Mouse (Mus musculus) MEL (cell line): ENCODE measurements around the gene Polrmt. TPM values are rescaled to one million over a fixed set of nuclear protein-coding genes. Genes with fewer than 3 reads are reported as not detected.

Experiments used
- DNase-seq: peaks from one replicate; pipeline ENCODE4 v3.0.0; 2011; ENCODE audit warnings: low read depth, low spot score
- H3K27ac ChIP-seq: 2 replicates; pipeline ENCODE4 v1.5.1; 2012; ENCODE audit warnings: low read depth, mild to moderate bottlenecking, control low read depth, low read length, moderate library complexity; ENCODE audit not compliant: control insufficient read depth
- H3K27me3 ChIP-seq, 2 experiments: fragments of 150-350 bp in 1 of 2; sonication (generic) in 1 of 2; 2 replicates each; pipeline ENCODE4 v1.6.1; 2012; ENCODE audit warnings: low read length in 2 of 2, mild to moderate bottlenecking in 2 of 2, improper control_type of control experiment in 1 of 2, moderate library complexity in 1 of 2; ENCODE audit not compliant: insufficient read depth in 2 of 2, control insufficient read depth in 1 of 2
- H3K36me3 ChIP-seq, 2 experiments: 2 replicates each; pipeline ENCODE4 v1.6.1; 2012 to 2014; ENCODE audit warnings: low read length in 2 of 2, improper control_type of control experiment in 1 of 2, inconsistent platforms in 1 of 2, mild to moderate bottlenecking in 1 of 2; ENCODE audit not compliant: insufficient read depth in 2 of 2, control insufficient read depth in 1 of 2
- H3K4me1 ChIP-seq, 2 experiments: fragments of 150-350 bp in 1 of 2; sonication (generic) in 1 of 2; 2 replicates each; pipeline ENCODE4 v1.6.1; 2012; ENCODE audit warnings: low read length in 2 of 2, improper control_type of control experiment in 1 of 2, mild to moderate bottlenecking in 1 of 2; ENCODE audit not compliant: insufficient read depth in 2 of 2, control insufficient read depth in 1 of 2
- H3K4me3 ChIP-seq, 2 experiments: fragments of 150-350 bp in 1 of 2; sonication (generic) in 1 of 2; 2 replicates each; pipeline ENCODE4 v1.5.1; 2012; ENCODE audit warnings: low read depth in 2 of 2, low read length in 2 of 2, mild to moderate bottlenecking in 2 of 2, moderate library complexity in 2 of 2, control low read depth in 1 of 2, improper control_type of control experiment in 1 of 2; ENCODE audit not compliant: control insufficient read depth in 1 of 2, insufficient read depth in 1 of 2
- H3K79me2 ChIP-seq: 2 replicates; pipeline ENCODE4 v1.6.1; 2012; ENCODE audit warnings: mild to moderate bottlenecking, low read length, moderate library complexity; ENCODE audit not compliant: control insufficient read depth, poor library complexity, insufficient read depth
- H3K9ac ChIP-seq: 2 replicates; pipeline ENCODE4 v1.6.1; 2012; ENCODE audit warnings: low read depth, mild to moderate bottlenecking, control low read depth, low read length, moderate library complexity; ENCODE audit not compliant: control insufficient read depth, poor library complexity, severe bottlenecking
- H3K9me3 ChIP-seq: fragments of 150-350 bp; sonication (generic); replicated peaks from 2 replicates; pipeline ENCODE4 v1.6.1; 2012; ENCODE audit warnings: mild to moderate bottlenecking, low read length, improper control_type of control experiment, moderate library complexity; ENCODE audit not compliant: insufficient read depth
- CHD1 ChIP-seq: IDR thresholded peaks from 2 replicates; pipeline ENCODE4 v1.6.1; 2012; ENCODE audit warnings: low read depth, mild to moderate bottlenecking, inconsistent platforms, low read length, improper control_type of control experiment
- CHD2 ChIP-seq: IDR thresholded peaks from 2 replicates; pipeline ENCODE4 v1.6.1; 2011; ENCODE audit warnings: low read length, improper control_type of control experiment
- CTCF ChIP-seq, 3 experiments: IDR thresholded peaks in 2 of 3; conservative IDR thresholded peaks in 1 of 3; 2 replicates each; pipeline ENCODE4 v1.5.1; 2011 to 2012; ENCODE audit warnings: low read length in 3 of 3, low read depth in 2 of 3, mild to moderate bottlenecking in 2 of 3, improper control_type of control experiment in 1 of 3, inconsistent platforms in 1 of 3, mixed read lengths in 1 of 3, moderate library complexity in 1 of 3; ENCODE audit not compliant: control insufficient read depth in 1 of 3, insufficient read depth in 1 of 3, poor library complexity in 1 of 3, severe bottlenecking in 1 of 3
- EP300 ChIP-seq, 2 experiments: IDR thresholded peaks; 2 replicates each; pipeline ENCODE4 v1.6.1; 2011; ENCODE audit warnings: improper control_type of control experiment in 2 of 2, low read length in 2 of 2, low read depth in 1 of 2, mild to moderate bottlenecking in 1 of 2
- GABPA ChIP-seq: IDR thresholded peaks from 2 replicates; pipeline ENCODE4 v1.6.1; 2012; ENCODE audit warnings: low read depth, mild to moderate bottlenecking, inconsistent platforms, low read length, improper control_type of control experiment, moderate library complexity
- HCFC1 ChIP-seq: IDR thresholded peaks from 2 replicates; pipeline ENCODE4 v1.6.1; 2012; ENCODE audit warnings: low read depth, mild to moderate bottlenecking, inconsistent platforms, low read length, improper control_type of control experiment, moderate library complexity
- JUND ChIP-seq: IDR thresholded peaks from 2 replicates; pipeline ENCODE4 v1.6.1; 2011; ENCODE audit warnings: low read depth, mild to moderate bottlenecking, improper control_type of control experiment, low read length
- MAFK ChIP-seq: IDR thresholded peaks from 2 replicates; pipeline ENCODE4 v1.6.1; 2011; ENCODE audit warnings: low read depth, mild to moderate bottlenecking, low read length, improper control_type of control experiment, borderline replicate concordance
- MAZ ChIP-seq: IDR thresholded peaks from 2 replicates; pipeline ENCODE4 v1.6.1; 2012; ENCODE audit warnings: low read depth, mild to moderate bottlenecking, inconsistent platforms, low read length, improper control_type of control experiment
- MYB ChIP-seq: IDR thresholded peaks from 2 replicates; pipeline ENCODE4 v1.6.1; 2011; ENCODE audit warnings: mild to moderate bottlenecking, low read depth, low read length, improper control_type of control experiment
- MYC ChIP-seq: IDR thresholded peaks from 2 replicates; pipeline ENCODE4 v1.6.1; 2011; ENCODE audit warnings: low read depth, mild to moderate bottlenecking, low read length, improper control_type of control experiment, moderate library complexity
- POLR2A ChIP-seq, 2 experiments: IDR thresholded peaks; 2 replicates each; pipeline ENCODE4 v1.6.1; 2011 to 2012; ENCODE audit warnings: low read length in 2 of 2, mild to moderate bottlenecking in 2 of 2, control low read depth in 1 of 2, improper control_type of control experiment in 1 of 2, low read depth in 1 of 2, moderate library complexity in 1 of 2; ENCODE audit not compliant: control insufficient read depth in 1 of 2, insufficient read depth in 1 of 2, poor library complexity in 1 of 2
- POLR2AphosphoS5 ChIP-seq: IDR thresholded peaks from 2 replicates; pipeline ENCODE4 v1.6.1; 2012; ENCODE audit warnings: low read depth, borderline replicate concordance, mild to moderate bottlenecking, inconsistent platforms, low read length, moderate library complexity, mixed read lengths
- RAD21 ChIP-seq: IDR thresholded peaks from 2 replicates; pipeline ENCODE4 v1.6.1; 2011; ENCODE audit warnings: mild to moderate bottlenecking, low read depth, low read length, improper control_type of control experiment
- RCOR1 ChIP-seq: IDR thresholded peaks from 2 replicates; pipeline ENCODE4 v1.6.1; 2012; ENCODE audit warnings: low read depth, mild to moderate bottlenecking, inconsistent platforms, low read length, improper control_type of control experiment
- SIN3A ChIP-seq: IDR thresholded peaks from 2 replicates; pipeline ENCODE4 v1.6.1; 2012; ENCODE audit warnings: low read length, improper control_type of control experiment, inconsistent platforms
- SMC3 ChIP-seq: IDR thresholded peaks from 2 replicates; pipeline ENCODE4 v1.6.1; 2011; ENCODE audit warnings: low read depth, low read length, improper control_type of control experiment
- TBP ChIP-seq: IDR thresholded peaks from 2 replicates; pipeline ENCODE4 v1.8.0; 2011; ENCODE audit warnings: low read depth, low read length, improper control_type of control experiment
- TCF12 ChIP-seq: IDR thresholded peaks from 2 replicates; pipeline ENCODE4 v1.6.1; 2014; ENCODE audit warnings: low read depth, mild to moderate bottlenecking, inconsistent platforms, low read length, improper control_type of control experiment, moderate library complexity
- UBTF ChIP-seq: IDR thresholded peaks from 2 replicates; pipeline ENCODE4 v1.6.1; 2012; ENCODE audit warnings: low read depth, mild to moderate bottlenecking, inconsistent platforms, low read length, improper control_type of control experiment, moderate library complexity, borderline replicate concordance; ENCODE audit not compliant: insufficient read depth
- ZKSCAN1 ChIP-seq: IDR thresholded peaks from 2 replicates; pipeline ENCODE4 v1.6.1; 2012; ENCODE audit warnings: low read depth, mild to moderate bottlenecking, inconsistent platforms, low read length, improper control_type of control experiment, moderate library complexity
- ZMIZ1 ChIP-seq: IDR thresholded peaks from 2 replicates; pipeline ENCODE4 v1.6.1; 2012; ENCODE audit warnings: low read depth, mild to moderate bottlenecking, inconsistent platforms, low read length, improper control_type of control experiment, moderate library complexity
- ZNF384 ChIP-seq: IDR thresholded peaks from 2 replicates; pipeline ENCODE4 v1.6.1; 2012; ENCODE audit warnings: low read depth, mild to moderate bottlenecking, inconsistent platforms, low read length, improper control_type of control experiment
- polyA plus RNA-seq, 2 experiments: library from polyadenylated mRNA; stranded (reverse) in 1 of 2; unstranded in 1 of 2; fragments of >175 nt in 1 of 2; fragments of >200 nt in 1 of 2; gene quantifications; 2 replicates each; pipeline versions ENCODE4 v1.2.1 to v1.2.4; 2012; ENCODE audit warnings: low replicate concordance in 2 of 2, low read depth in 1 of 2; ENCODE audit not compliant: insufficient read length in 2 of 2, insufficient read depth in 1 of 2, missing spikeins in 1 of 2
- total RNA-seq: library from RNA; depleted of rRNA; stranded (reverse); fragments of 300-350 nt; gene quantifications from 2 replicates; pipeline ENCODE4 v1.2.3, GENCODE M21; 2012

The Polrmt gene
- total and polyA plus RNA-seq, 3 experiments: 35.7 to 66.9 TPM; not detected in 1

DNA sequence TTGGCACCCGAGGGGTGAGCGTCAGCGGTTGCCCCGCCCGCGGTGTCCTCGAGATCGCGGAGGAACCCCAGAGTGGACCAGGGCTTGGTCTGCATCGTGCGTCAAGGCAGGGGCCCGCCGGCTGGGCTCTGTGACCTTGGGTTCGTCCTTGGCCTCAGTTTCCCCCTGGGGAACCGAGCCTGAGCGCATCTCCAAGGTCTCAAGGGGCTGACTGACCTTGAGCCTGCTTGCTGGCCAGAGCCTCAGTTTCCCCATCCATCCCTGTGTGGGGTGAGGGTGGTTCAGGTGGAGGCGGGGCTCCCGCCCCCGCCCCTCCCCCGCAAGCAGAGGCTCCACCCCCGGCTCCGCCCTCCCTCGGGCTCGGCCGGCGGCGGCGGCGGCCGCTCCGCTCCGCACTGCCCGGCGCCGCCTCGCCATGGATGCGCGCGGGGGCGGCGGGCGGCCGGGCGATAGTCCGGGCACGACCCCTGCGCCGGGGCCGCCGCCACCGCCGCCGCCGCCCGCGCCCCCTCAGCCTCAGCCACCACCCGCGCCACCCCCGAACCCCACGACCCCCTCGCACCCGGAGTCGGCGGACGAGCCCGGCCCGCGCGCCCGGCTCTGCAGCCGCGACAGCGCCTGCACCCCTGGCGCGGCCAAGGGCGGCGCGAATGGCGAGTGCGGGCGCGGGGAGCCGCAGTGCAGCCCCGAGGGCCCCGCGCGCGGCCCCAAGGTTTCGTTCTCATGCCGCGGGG, 30.0 kb downstream of the Polrmt start, which contains the start of gene Hcn2:
Gene Hcn2 (plus strand): TSS at position 381 of the 734 bp plus-strand sequence.
- Histone ChIP-seq H3K9me3 (no peaks in the 10 kb centered on the region), H3K9ac (peak within 1 kb of the TSS; percentile 56), H3K4me3 (peak within 1 kb of the TSS; percentile 54 to 63; a peak in 3 of 4 replicates), H3K79me2 (no peaks in the 10 kb centered on the region), H3K27me3 (peaks cover 0 to 2% of the 10 kb centered on the region in 2 experiments; a peak in 2 of 4 replicates), H3K27ac (no peak within 1 kb of the TSS), H3K4me1 (peaks cover 0 to 9% of the 10 kb centered on the region in 2 experiments; a peak in 2 of 4 replicates), H3K36me3 (peaks cover 0 to 6% of the 10 kb centered on the region in 2 experiments; a peak in 2 of 4 replicates)
- no peak for DNase-seq
- TF ChIP-seq HCFC1 (no peak), UBTF (no peak), JUND (no peak), ZKSCAN1 (no peak), SMC3 (no peak), CHD2 (no peak), MAZ (no peak), TBP (no peak), POLR2AphosphoS5 (no peak), RCOR1 (no peak), POLR2A (IDR thresholded peaks at IDR 0.05; ENCODE audit: control insufficient read depth in 1 of 2, insufficient read depth in 1 of 2, low read depth in 1 of 2, low read length in 2 of 2, poor library complexity in 1 of 2) (no peak), MYB (no peak), MAFK (no peak), CTCF (IDR thresholded peaks at IDR 0.05 in 2 of 3, conservative IDR thresholded peaks at IDR 0.05 in 1 of 3; ENCODE audit: control insufficient read depth in 1 of 3, insufficient read depth in 1 of 3, low read depth in 2 of 3, low read length in 3 of 3, poor library complexity in 1 of 3, severe bottlenecking in 1 of 3) (no peak), MYC (no peak), ZMIZ1 (no peak), SIN3A (no peak), ZNF384 (no peak)

DNA sequence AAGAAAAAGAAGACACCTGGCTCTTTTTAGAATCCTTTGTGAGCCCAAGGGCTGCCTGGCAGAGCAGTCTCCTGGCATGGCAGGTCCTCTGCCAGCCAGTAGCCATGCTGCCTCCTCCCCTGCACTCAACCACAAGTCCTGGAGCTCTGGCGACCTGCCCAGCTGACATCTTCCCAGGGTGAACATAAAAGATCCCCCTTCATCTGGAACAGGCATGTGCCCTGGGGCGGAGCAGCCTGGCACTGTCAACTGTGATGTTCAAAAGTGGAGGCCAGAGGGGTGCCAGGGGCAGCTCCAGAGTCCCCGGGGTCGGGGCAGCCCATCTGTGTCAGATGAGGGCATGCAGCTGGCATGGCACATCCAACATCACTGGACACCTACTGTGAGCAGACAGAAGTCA, 31.4 kb downstream of the Polrmt start:
- H3K79me2 ChIP-seq: no peaks in the 10 kb centered on the region
- H3K9me3 ChIP-seq: no peaks in the 10 kb centered on the region
- H3K9ac ChIP-seq: no peak overlapping the region
- no peak for DNase-seq
- H3K36me3 ChIP-seq: peaks cover 0 to 6% of the 10 kb centered on the region in 2 experiments; a peak in 2 of 4 replicates
- H3K27ac ChIP-seq: no peak overlapping the region
- H3K27me3 ChIP-seq: no peaks in the 10 kb centered on the region; a peak in 1 of 4 replicates
- TF ChIP-seq RAD21 (no peak), RCOR1 (no peak), GABPA (no peak), CTCF (IDR thresholded peaks at IDR 0.05 in 2 of 3, conservative IDR thresholded peaks at IDR 0.05 in 1 of 3; ENCODE audit: control insufficient read depth in 1 of 3, insufficient read depth in 1 of 3, low read depth in 2 of 3, low read length in 3 of 3, poor library complexity in 1 of 3, severe bottlenecking in 1 of 3) (no peak), TCF12 (no peak), EP300 (IDR thresholded peaks at IDR 0.05; ENCODE audit: low read depth in 1 of 2, low read length in 2 of 2) (no peak), POLR2AphosphoS5 (no peak), CHD1 (no peak), CHD2 (no peak)
- TF ChIP-seq, all 39 proteins: peak for 0
- Histone ChIP-seq H3K4me1 (peaks cover 0 to 9% of the 10 kb centered on the region in 2 experiments; a peak in 2 of 4 replicates), H3K4me3 (no peak overlapping the region)
